Mouse (Mus musculus) B cell, adult 2 months (primary cell): ENCODE results near the gene Igsf9.

Experiments used
- DNase-seq, 2 experiments: peaks; one replicate each; pipeline ENCODE4 v3.0.0; 2022

Igsf9 gene

DNA sequence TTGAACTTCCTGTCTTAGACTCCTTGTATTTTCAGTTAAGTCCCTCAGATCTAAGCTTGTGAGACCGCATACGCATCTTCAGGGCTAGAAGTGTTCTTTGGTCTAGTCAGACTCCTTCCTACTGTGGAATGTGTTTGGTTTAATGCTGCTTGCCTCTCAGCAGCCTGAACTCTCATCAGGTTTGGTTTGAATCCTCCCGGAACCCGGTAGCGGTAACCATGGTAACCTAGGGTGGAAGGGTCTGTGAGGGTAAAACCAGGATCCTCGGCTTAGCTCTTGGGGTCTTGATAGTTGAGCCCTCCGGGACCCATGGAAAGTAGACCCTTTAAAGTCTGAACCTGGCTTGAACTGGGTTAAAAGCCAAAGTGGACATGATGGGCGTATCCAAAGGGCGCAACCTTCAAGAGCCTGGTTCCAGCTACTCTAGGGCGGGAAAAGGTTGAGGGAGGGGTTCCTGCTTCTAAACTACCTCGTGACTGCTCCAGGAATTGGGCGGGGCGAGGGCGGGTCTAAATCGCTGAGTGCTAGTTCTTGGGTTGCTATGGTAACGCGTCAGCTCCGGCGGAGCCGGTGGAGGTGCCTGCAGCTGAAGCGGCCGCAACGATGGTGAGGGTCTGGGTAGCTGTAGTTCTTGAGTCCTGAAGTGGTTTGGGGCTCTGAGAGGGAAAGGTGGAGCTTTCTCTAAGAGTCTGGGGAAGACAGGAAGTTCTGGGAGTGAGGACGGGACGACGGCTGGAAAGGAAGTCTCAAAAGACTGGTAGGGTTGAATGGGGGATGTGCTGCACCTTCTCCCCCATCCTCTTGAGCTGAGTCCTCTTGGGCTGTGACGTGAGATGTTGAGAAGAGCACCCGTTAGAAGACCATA, 39.2 kb downstream of the Igsf9 start, which contains the start of gene Cfap45:
Gene Cfap45 (plus strand): TSS at position 226 of the 865 bp plus-strand sequence.
- DNase-seq, result peak; percentile 78

DNA sequence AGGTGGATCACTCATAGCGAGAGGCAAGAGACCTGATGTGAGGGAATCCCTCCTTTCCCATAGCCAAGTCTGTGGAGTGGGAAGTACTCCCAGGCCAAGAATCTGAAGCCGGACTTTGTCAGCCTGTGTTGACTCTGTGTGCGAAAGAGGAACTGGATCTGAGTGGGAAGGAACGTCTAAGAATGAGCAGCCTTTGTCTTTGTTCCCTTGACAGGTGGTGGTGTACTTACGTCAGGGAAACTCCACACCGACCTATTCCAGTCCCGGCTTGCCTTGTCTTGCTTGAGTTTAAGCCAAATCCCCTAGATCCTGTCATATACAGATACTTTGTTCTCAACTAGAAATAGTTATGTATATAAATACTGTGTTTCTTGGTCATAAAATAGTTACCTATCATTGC, 40.9 kb downstream of the Igsf9 start:
- DNase-seq, result peak; percentile 64 to 76

- peak; percentile 51 to 53 for DNase-seq
Measured at GRCm38 (mm10) chr1:172523699-172524101, 42.1 kb downstream of the Igsf9 start.

- peak; percentile 63 to 68 for DNase-seq
Measured at GRCm38 (mm10) chr1:172525027-172525764, 43.6 kb downstream of the Igsf9 start.

DNA sequence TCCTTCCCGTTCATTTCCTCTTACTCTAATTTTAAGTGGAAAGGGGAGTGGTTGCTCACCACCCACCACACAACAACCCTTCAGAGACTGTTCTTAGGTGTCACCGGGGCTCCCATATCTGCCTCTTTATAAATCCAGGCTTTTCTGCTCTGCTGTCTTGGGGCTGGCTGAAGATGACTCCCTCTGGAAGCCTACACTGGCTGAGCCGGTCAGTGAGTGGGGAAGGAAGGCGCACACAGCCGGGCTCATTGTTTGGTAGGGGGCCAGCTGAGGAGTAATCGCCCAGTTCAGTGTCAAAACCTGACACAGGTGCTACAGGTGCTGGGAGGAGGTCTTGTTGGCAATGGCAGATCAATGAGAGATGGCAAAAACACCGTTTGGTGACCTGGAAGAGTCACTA, 44.4 kb downstream of the Igsf9 start:
- DNase-seq, result no peak

DNA sequence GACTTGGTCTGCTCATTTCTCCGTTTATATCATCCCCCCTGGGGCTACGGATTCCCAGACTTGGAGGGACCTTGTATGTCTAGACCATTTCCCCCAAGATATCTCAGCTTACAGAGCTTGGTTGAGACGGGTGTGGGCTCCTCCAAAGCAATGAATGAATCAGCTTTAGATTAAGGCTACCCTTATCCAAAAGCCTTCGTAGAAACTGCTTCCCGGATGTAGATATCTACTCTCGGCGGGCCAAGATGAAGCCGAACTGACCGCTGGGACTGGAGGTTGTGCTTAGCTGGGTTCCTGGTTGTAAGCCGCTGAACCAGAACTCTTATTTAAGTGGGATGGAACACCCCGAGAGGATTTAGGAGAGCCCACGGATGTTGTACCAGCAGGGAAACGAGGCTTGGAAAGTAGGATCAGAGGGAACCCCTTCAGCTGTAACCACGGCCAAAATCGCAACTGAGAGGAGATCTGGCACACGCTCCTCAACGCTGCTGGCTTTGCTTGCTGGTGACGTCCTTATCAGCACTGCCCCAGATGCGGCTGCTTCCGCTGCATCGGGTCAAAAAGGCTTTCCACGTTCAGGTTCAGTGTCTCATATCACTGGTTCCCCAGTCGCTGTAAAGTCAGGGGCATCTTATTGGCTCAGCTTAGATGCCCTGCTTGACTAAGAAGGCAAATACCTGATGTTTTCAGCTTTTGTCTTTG, 44.9 kb downstream of the Igsf9 start:
- DNase-seq, result peak; percentile 68 to 69

DNA sequence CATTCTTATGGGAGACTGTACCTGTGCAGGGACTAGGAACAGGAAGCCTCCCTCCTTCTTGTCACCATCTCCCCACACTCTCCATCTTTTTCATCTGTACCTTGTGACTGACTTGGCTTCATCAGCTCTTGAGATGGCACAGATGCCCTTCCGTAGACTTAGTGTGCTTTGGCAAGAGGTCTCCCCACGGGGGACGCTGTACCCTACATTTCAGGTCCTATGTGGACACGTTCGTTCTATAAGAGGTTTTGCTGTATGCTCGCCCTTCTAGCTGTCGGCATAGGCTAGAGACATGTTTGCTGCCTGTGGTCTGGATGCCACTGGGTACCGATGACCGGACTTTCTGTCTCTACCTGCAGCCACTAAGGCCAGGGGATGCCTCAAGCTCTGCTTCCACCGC, 45.8 kb downstream of the Igsf9 start:
- no peak for DNase-seq

DNA sequence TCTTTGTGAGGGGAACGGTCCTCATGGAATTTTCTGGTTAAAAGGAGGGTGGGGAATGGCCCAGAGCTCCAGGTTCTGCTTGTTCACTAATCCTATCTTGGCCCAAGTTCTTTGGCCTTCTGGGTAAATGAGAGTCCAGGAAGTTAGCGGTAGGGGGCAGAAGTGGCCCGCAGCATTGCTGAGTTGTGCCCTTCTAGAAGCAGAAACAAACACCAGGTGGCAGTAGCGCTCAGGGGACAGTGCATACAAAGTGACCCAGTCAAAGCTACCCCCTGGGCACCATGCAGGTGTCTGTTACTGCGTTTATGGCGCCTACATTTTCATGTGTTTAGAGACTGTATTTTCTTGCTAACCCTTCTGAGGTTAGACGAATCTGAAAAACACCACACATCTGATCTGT, 47.1 kb downstream of the Igsf9 start:
- peak; percentile 94 to 95 for DNase-seq

DNA sequence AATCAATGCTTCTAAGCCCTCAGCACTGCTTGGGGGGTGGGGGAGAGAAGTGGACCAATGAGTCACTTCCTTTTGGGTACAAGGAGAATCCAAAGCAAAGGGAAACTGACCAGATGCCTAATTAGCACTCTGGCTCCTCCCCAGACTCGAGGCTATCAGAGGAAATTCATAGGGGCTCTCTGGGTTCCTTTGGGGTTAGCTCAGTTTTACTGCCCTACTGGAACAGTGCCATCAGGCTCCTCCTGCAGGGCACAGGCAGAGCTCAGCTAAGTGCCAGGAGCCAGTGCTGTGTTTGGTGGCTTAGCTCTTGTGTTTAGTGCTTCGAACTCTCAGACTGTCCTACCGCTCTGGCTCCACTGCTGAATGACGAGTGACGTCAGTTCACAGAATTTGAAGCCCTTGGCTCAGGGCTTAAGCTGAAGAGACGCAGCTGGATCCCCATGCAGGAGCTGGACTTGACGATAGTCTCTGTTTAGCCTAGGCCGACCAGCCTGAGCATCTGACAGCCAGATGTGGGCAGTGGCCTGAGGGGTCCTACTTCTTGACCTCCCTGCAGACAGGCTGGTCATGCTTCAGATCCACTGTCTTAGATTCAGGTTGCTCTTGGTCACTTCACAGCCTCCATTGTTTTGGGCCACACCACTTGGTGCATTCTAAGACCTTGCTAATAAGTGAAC, 49.1 kb downstream of the Igsf9 start:
- DNase-seq, result no peak

DNA sequence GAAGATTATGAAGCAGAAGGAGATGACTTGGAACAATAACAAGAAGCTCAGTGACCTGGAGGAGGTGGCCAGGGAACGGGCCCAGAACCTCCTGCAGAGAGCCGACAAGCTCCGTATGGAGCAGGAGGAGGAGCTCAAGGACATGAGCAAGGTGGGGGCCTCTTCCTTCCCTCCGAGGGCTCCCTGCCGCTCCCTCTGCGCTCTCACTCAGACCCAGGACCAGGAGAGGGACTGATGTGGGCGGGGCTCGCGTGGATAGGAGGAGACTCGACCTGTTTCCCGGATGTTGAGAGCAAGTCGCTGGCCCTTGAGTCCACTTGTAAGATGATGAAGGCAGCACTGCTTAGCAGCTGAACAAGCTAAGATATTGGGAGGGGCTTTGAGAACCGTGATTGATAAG, 51.0 kb downstream of the Igsf9 start:
- DNase-seq, result no peak

GRCm38 (mm10) chr1:172535116-172535515, 53.5 kb downstream of the Igsf9 start:
- DNase-seq, result no peak

DNA sequence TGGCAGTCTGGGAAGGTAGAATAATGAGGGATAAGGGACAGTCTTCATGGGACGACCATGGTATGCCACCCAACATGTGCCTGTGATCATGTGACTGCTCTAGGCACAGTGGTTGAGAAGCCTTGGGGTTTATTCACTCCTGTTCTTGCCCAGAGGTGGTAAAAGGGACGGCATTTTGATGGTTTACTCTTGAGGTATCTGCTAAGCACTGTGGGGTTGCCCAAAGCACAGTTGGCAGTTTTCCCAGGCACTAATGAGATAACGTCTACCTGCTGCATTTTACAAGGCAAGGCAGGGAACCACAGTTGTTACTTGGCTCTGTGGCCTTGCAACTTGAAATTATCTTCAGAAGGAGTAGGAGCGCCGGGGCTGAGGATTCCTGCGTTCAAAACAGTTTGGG, 58.2 kb downstream of the Igsf9 start:
- DNase-seq, result no peak

GRCm38 (mm10) chr1:172540283-172540820, 58.8 kb downstream of the Igsf9 start:
- DNase-seq, result no peak

GRCm38 (mm10) chr1:172546062-172546461, 64.5 kb downstream of the Igsf9 start:
- DNase-seq, result no peak
